Mouse (Mus musculus) inflammation-experienced regulatory T-cells, adult 6 months (primary cell): ENCODE results near the gene Adck1. TPM values are rescaled to one million over a fixed set of nuclear protein-coding genes. Genes with fewer than 3 reads are reported as not detected.
"Not testable (repeated sequence)": the region's sequence is repeated elsewhere in the genome, so short reads cannot be mapped to it uniquely, and the experiment has no call there.

ENCODE experiments used
- ATAC-seq: one replicate; pipeline ENCODE4 v1.8.0; 2017
- polyA plus RNA-seq, 3 experiments: library from polyadenylated mRNA; unstranded; fragments of 100-300 nt; shearing (Covaris generic); gene quantifications; one replicate each; pipeline ENCODE4 v1.2.1; 2017

Gene Adck1
- polyA plus RNA-seq, result 10 to 100 TPM in 2 of 3 experiments, 1 to 10 TPM in 1; 7.9 to 10.8 (median 10.8) TPM

- peak; percentile 95 for ATAC-seq
These were observed at the start of gene Adck1 for GRCm38 (mm10) chr12:88360441-88361119. Adck1 (plus strand) TSS chr12:88360554.

GRCm38 (mm10) chr12:88314556-88314955 lies 45.8 kb upstream of the Adck1 start:
- no peak for ATAC-seq

- ATAC-seq, result not testable (repeated sequence)
These were observed 36.4 kb upstream of the Adck1 start, which contains the start of gene Gm5039 for GRCm38 (mm10) chr12:88323926-88324325. Gm5039 (minus strand) TSS chr12:88324026.

- ATAC-seq, result not testable (repeated sequence)
These were observed 23.5 kb upstream of the Adck1 start for GRCm38 (mm10) chr12:88336662-88337413.

GRCm38 (mm10) chr12:88341286-88341685 lies 19.1 kb upstream of the Adck1 start:
- ATAC-seq, result not testable (repeated sequence)

GRCm38 (mm10) chr12:88354182-88354702 lies 6.1 kb upstream of the Adck1 start:
- no peak for ATAC-seq

- no peak for ATAC-seq
These were observed 729 bp downstream of the Adck1 start for GRCm38 (mm10) chr12:88361120-88361445.

- no peak for ATAC-seq
These were observed 7.3 kb downstream of the Adck1 start for GRCm38 (mm10) chr12:88367673-88368072.

GRCm38 (mm10) chr12:88368618-88369017 lies 8.3 kb downstream of the Adck1 start:
- ATAC-seq, result no peak

GRCm38 (mm10) chr12:88369690-88370089 lies 9.3 kb downstream of the Adck1 start:
- ATAC-seq, result not testable (repeated sequence)

- ATAC-seq, result not testable (repeated sequence)
These were observed 10.0 kb downstream of the Adck1 start for GRCm38 (mm10) chr12:88370321-88370720.

- ATAC-seq, result no peak
These were observed 11.7 kb downstream of the Adck1 start for GRCm38 (mm10) chr12:88372018-88372417.

GRCm38 (mm10) chr12:88376820-88377219 lies 16.5 kb downstream of the Adck1 start:
- no peak for ATAC-seq

GRCm38 (mm10) chr12:88378256-88378655 lies 17.9 kb downstream of the Adck1 start:
- ATAC-seq, result no peak

- ATAC-seq, result no peak
These were observed 28.5 kb downstream of the Adck1 start for GRCm38 (mm10) chr12:88388832-88389231.

GRCm38 (mm10) chr12:88398658-88399057 lies 38.3 kb downstream of the Adck1 start:
- no peak for ATAC-seq

GRCm38 (mm10) chr12:88403541-88403940 lies 43.2 kb downstream of the Adck1 start:
- ATAC-seq, result no peak

- ATAC-seq, result no peak
These were observed 44.8 kb downstream of the Adck1 start for GRCm38 (mm10) chr12:88405113-88405512.

- ATAC-seq, result no peak
These were observed 47.6 kb downstream of the Adck1 start for GRCm38 (mm10) chr12:88407996-88408322.

- peak; percentile 91 for ATAC-seq
These were observed 48.1 kb downstream of the Adck1 start for GRCm38 (mm10) chr12:88408323-88409047.

GRCm38 (mm10) chr12:88413239-88413638 lies 52.9 kb downstream of the Adck1 start:
- no peak for ATAC-seq

- no peak for ATAC-seq
These were observed 59.7 kb downstream of the Adck1 start for GRCm38 (mm10) chr12:88419912-88420621.

GRCm38 (mm10) chr12:88426926-88427325 lies 66.6 kb downstream of the Adck1 start:
- ATAC-seq, result no peak
